Mouse (Mus musculus) G1E (cell line): ENCODE data around the gene Zic1. TPM values are rescaled to one million over a fixed set of nuclear protein-coding genes. Genes with fewer than 3 reads are reported as not detected.

Experiments used
- ATAC-seq: 2 replicates; pipeline ENCODE4 v1.8.0; 2016; ENCODE audit warnings: mild to moderate bottlenecking; ENCODE audit not compliant: insufficient number of reproducible peaks, poor library complexity, low FRiP score, severe bottlenecking; ENCODE audit errors: extremely low read depth
- DNase-seq: peaks from one replicate; pipeline ENCODE4 v3.0.0; 2012; ENCODE audit warnings: low spot score
- H3K27me3 ChIP-seq: 2 replicates; pipeline ENCODE4 v1.6.1; 2012; ENCODE audit warnings: mild to moderate bottlenecking, low read length, inconsistent platforms; ENCODE audit not compliant: insufficient read depth
- H3K36me3 ChIP-seq: replicated peaks from 2 replicates; pipeline ENCODE3; 2012; ENCODE audit warnings: mild to moderate bottlenecking, inconsistent platforms
- H3K4me1 ChIP-seq: 2 replicates; pipeline ENCODE4 v1.6.1; 2012; ENCODE audit warnings: low read depth, low read length, inconsistent platforms, mixed read lengths; ENCODE audit not compliant: insufficient read depth
- H3K4me3 ChIP-seq: 2 replicates; pipeline ENCODE4 v1.5.1; 2012; ENCODE audit warnings: low read depth, mild to moderate bottlenecking, inconsistent platforms, low read length, moderate library complexity, mixed read lengths
- H3K9me3 ChIP-seq: replicated peaks from 2 replicates; pipeline ENCODE4 v1.6.1; 2012; ENCODE audit warnings: inconsistent platforms
- CTCF ChIP-seq: IDR thresholded peaks from 2 replicates; pipeline ENCODE4 v1.5.1; 2012; ENCODE audit warnings: low read depth, low read length, inconsistent platforms, mixed read lengths
- GATA1 ChIP-seq: IDR thresholded peaks from 2 replicates; pipeline ENCODE4 v1.6.1; 2012; ENCODE audit warnings: borderline replicate concordance, low read length, inconsistent platforms, mixed read lengths
- GATA2 ChIP-seq: IDR thresholded peaks from 2 replicates; pipeline ENCODE4 v1.6.1; 2012; ENCODE audit warnings: low read depth, low read length, inconsistent platforms, borderline replicate concordance
- POLR2AphosphoS5 ChIP-seq: IDR thresholded peaks from 2 replicates; pipeline ENCODE4 v1.6.1; 2012; ENCODE audit warnings: low read depth, low read length, inconsistent platforms; ENCODE audit not compliant: insufficient replicate concordance
- TAL1 ChIP-seq: conservative IDR thresholded peaks from 2 replicates; pipeline ENCODE4 v1.6.1; 2012; ENCODE audit warnings: low read depth, low read length, inconsistent platforms, mixed read lengths
- polyA plus RNA-seq: library from polyadenylated mRNA; stranded (reverse); fragments of >175 nt; gene quantifications from 2 replicates; pipeline ENCODE4 v1.2.3, GENCODE M21; 2012
- total RNA-seq, 2 experiments: library from RNA; stranded (forward) in 1 of 2; stranded (reverse) in 1 of 2; fragments of 200-1000 nt in 1 of 2; fragments of >200 nt in 1 of 2; fragmentation: Nextera tagmentation in 1 of 2; gene quantifications; 2 replicates each; pipeline ENCODE4 v1.2.3; 2014 to 2017

Gene Zic1
- total and polyA plus RNA-seq, 3 experiments = 0.05 TPM; not detected in 2

DNA sequence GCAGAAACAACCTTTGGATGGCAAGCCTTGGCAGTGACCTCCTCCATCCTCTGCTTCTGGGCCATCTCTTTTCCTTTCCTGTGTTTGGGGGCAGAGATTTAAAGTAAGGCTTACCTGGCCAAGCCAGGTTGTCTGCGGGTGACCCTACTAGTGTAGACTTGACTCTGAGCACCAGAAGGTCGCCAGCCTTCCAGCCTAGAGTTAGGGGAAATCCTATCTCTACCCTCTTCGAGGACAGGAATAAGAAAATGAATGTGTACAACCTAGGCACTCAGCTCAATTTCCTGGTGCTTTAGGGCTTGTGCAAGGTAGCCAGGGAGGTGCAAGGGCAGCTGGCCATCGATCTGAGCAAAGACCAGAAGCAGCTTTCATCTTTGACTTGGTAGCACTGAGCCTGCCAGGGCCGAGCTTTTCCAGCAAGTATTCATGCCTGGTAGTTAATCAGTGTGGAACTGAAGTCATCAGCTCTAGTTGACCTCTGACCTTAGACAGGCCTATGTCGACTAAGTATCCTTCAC is 4.6 kb upstream of the Zic1 start:
- H3K4me3 ChIP-seq = no peak overlapping the region
- no peak for ATAC-seq
- no peaks in the 10 kb centered on the region for H3K4me1 ChIP-seq
- TF ChIP-seq GATA1 = no peak
- TF ChIP-seq GATA2 = no peak
- TF ChIP-seq CTCF = no peak
- TF ChIP-seq POLR2AphosphoS5 = no peak
- TF ChIP-seq TAL1 = no peak
- H3K9me3 ChIP-seq = peaks cover 42% of the 10 kb centered on the region
- H3K36me3 ChIP-seq = no peaks in the 10 kb centered on the region
- no peak for DNase-seq
- H3K27me3 ChIP-seq = no peaks in the 10 kb centered on the region

DNA sequence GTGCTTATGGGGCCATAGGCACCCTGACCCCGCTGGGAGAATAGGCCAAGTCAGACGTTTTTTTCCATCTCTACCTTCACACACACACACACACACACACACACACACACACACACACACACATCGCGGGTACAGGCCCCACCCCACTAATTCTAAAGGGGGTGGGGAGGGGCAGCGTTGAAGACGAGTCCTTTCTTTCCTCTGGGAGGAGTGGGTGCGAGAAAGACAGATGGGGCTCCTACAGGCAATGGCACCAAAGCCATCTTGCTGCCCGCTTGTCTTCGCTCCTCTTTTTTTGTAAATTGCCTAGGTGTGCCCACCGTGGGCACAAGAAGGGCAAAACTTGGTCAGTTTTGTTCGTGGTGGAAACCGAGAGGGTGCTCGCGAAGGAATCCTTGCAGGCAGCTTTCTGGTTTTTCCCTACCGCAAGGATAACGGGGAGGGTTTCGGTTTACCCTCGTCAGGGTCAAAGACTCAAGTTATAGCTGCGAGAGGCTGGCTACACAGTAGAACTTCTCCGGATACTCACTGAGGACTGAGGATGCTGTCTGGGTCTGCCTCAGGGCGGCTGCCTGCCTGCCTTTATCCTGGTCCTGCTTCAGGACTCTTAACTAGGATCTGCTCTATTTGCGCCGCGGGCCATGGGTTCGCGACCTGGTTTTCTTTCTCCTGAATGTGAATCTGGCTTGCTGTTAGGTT is 3.8 kb upstream of the Zic1 start:
- Histone ChIP-seq H3K4me3 (no peak overlapping the region), H3K36me3 (no peaks in the 10 kb centered on the region), H3K4me1 (no peaks in the 10 kb centered on the region), H3K9me3 (peaks cover 49% of the 10 kb centered on the region), H3K27me3 (no peaks in the 10 kb centered on the region)
- no peak for DNase-seq
- TF ChIP-seq CTCF = no peak
- no peak for TF ChIP-seq GATA2
- no peak for ATAC-seq

DNA sequence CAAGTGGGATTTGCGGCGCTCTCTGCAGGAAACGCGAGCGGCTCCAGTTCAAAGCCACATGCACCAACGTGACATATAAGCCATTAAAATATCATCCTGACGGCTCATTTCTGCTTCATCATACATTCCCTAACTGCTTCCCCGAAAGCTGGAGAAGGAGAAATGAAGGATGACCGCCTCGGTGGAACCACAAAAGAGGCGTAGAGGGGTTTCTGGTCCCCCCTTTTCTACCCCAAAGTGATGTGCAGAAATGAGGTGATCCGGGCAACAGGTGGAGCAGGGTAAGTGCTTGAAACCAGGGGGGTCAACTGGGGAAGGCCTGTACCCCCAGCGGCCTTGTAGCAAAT is 3.3 kb upstream of the Zic1 start:
- peaks cover 54% of the 10 kb centered on the region for H3K9me3 ChIP-seq
- H3K27me3 ChIP-seq = no peaks in the 10 kb centered on the region
- no peak for ATAC-seq

DNA sequence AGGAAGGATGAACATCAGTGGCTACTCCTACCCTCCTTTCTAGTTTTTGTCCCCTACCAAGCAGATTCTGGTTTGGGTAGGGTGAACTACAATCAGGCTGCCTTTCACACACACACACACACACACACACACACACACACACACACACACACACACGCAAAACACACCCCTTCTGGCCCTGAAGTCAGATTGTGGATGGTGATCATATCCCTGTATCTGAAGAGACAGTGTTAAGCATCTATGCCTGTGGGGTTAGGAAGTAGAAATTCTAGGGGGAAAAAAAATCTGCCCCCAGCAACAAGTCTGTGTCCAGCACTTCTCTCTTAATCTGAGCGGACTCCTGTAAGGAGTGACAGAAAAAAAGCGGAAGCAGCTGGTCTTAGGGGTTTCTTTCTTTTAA is 2.5 kb upstream of the Zic1 start:
- no peak for TF ChIP-seq GATA2
- H3K36me3 ChIP-seq = no peaks in the 10 kb centered on the region

More for the DNA sequence above, 3.3 kb upstream of the Zic1 start:
- TF ChIP-seq POLR2AphosphoS5 = no peak
- no peak for TF ChIP-seq CTCF
- no peak for TF ChIP-seq GATA2
- TF ChIP-seq GATA1 = no peak
- no peak for TF ChIP-seq TAL1
- no peak overlapping the region for H3K4me3 ChIP-seq
- H3K4me1 ChIP-seq = no peaks in the 10 kb centered on the region
- no peak for DNase-seq
- H3K36me3 ChIP-seq = no peaks in the 10 kb centered on the region

DNA sequence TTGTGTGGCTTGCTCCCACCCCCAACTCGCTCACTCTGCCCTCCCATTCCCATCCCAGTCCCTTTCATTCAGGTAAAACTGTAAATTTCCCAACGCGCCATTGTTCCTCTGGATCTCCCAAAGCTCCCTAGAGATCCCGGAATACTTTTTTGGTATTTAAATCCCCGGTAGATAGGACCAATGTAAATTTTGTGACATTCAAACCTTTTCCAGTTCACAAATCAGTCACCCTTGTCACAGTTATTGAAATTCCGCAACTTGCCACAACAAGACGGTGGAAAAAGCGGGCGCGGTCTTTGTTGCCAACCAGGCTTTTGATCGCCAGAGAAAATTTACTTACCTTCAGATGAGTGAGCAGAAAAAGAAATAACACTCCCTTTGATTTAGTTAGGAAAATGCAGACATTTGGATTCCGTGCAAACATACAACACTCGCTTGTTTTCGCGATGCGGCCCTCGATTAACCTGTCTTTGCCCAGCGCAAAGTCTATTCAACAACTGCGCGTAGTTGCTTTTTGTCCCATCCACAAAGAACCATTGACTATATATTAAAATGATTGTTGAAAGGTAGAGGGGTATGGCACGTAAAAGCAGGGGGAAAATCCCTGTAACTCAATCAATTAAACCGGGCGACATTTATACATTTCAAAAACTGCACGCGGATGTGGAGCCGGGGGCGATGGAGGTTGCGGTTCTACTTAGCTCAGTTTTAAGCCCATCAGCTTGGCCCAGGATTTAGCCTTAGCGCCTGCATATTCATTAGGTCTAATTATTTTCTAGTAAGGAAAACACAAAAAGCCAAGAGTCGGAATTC is 1.6 kb upstream of the Zic1 start:
- DNase-seq (no peak), ATAC-seq (no peak)
- no peak for TF ChIP-seq POLR2AphosphoS5
- TF ChIP-seq TAL1 = no peak
- no peak for TF ChIP-seq GATA2
- no peak for TF ChIP-seq GATA1
- TF ChIP-seq CTCF = no peak
- no peaks in the 10 kb centered on the region for H3K4me1 ChIP-seq
- H3K9me3 ChIP-seq = peaks cover 61% of the 10 kb centered on the region
- no peak overlapping the region for H3K4me3 ChIP-seq
- H3K27me3 ChIP-seq = no peaks in the 10 kb centered on the region
- no peaks in the 10 kb centered on the region for H3K36me3 ChIP-seq

More for the DNA sequence above, 2.5 kb upstream of the Zic1 start:
- no peak for ATAC-seq
- H3K27me3 ChIP-seq = no peaks in the 10 kb centered on the region
- H3K4me1 ChIP-seq = no peaks in the 10 kb centered on the region
- peaks cover 56% of the 10 kb centered on the region for H3K9me3 ChIP-seq
- DNase-seq = no peak
- H3K4me3 ChIP-seq = no peak overlapping the region

DNA sequence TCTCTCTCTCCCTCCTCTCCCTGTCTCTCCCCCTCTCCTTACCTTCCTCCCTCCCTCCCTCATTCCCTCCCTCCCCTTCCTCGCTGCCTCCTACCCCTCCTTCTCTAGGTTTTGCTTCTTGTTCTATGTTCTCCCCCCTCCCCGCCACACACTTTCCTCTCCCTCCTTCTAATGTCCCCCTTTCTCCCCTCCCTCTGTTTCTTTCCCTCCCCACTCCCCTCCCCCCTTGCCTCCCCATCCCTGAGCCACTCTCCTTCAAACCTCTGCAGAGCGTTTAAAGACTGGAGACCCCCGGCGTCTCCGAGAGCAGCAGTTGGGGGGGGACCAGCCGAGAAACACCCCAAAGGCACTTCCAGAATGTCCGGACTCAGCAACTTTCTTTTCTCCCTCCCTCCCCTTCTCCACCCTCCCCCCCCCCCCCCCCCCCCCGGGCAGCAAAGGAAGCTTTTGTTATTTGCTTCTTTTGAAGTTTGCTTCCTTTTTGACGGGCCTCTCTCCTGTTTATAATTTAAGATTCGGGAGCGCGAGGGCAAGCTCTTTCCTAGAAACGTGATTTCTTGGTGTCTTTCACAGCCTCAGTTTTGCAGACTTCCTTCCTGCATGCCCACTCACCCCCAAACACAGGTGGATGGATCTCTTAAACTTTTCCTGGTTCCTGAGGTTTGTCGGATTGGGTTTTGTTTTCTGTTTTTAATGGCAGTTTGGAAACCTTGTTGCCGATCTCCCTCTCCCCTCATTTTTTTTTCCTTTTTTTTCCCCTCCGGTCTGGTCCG is 802 bp upstream of the Zic1 start:
- no peak for TF ChIP-seq CTCF
- no peak for TF ChIP-seq GATA1
- TF ChIP-seq POLR2AphosphoS5 = no peak
- TF ChIP-seq TAL1 = no peak
- TF ChIP-seq GATA2 = no peak
- H3K27me3 ChIP-seq = no peaks in the 10 kb centered on the region
- DNase-seq = no peak
- no peaks in the 10 kb centered on the region for H3K36me3 ChIP-seq
- no peaks in the 10 kb centered on the region for H3K4me1 ChIP-seq
- peaks cover 66% of the 10 kb centered on the region for H3K9me3 ChIP-seq
- H3K4me3 ChIP-seq = no peak overlapping the region
- no peak for ATAC-seq
